Mouse (Mus musculus): ENCODE results near the gene Car7. TPM values are rescaled to one million over a fixed set of nuclear protein-coding genes. Genes with fewer than 3 reads are reported as not detected.
"Not testable (repeated sequence)": the region's sequence is repeated elsewhere in the genome, so short reads cannot be mapped to it uniquely, and the experiment has no call there.

Gene Car7
- total RNA-seq, 2 experiments from 2014 or later: 2.5 to 2.8 TPM

- intact Hi-C loops (cut with DNase I): loop anchor here (10.0 kb wide), 1 partner anchor 470 kb away; no protein-coding TSS in a partner anchor
- peak; percentile 84 to 89 for DNase-seq
These were observed 30.4 kb downstream of the Car7 start for GRCm38 (mm10) chr8:104564633-104565456.

- intact Hi-C loops (cut with DNase I): loop anchor here (10.0 kb wide), 1 partner anchor 471 kb away; no protein-coding TSS in a partner anchor
- no peak for DNase-seq
These were observed 30.9 kb downstream of the Car7 start for GRCm38 (mm10) chr8:104565457-104565798.

GRCm38 (mm10) chr8:104569559-104569958 lies 35.1 kb downstream of the Car7 start:
- peak; percentile 28 to 31 for DNase-seq
- intact Hi-C loops (cut with DNase I): loop anchor here (10.0 kb wide), 1 partner anchor 475 kb away; no protein-coding TSS in a partner anchor

GRCm38 (mm10) chr8:104570436-104571343 lies 36.2 kb downstream of the Car7 start:
- intact Hi-C loops (cut with DNase I): loop anchor here (1.0 to 5.0 kb wide), 5 partner anchors 36 to 423 kb away; partner anchors contain the start of genes Car7, Cklf, Dync1li2 and Nae1
- DNase-seq: peak; percentile 87 to 92

- intact Hi-C loops (cut with DNase I): no loop called here
- no peak for DNase-seq
These were observed 42.3 kb downstream of the Car7 start for GRCm38 (mm10) chr8:104576820-104577219.

- DNase-seq; intact Hi-C loops (cut with DNase I): not testable (repeated sequence)
These were observed 43.1 kb downstream of the Car7 start for GRCm38 (mm10) chr8:104577606-104578005.

- intact Hi-C loops (cut with DNase I): no loop called here
- no peak for DNase-seq
These were observed 50.0 kb downstream of the Car7 start for GRCm38 (mm10) chr8:104584522-104584921.

GRCm38 (mm10) chr8:104590284-104590683 lies 55.8 kb downstream of the Car7 start:
- no peak for DNase-seq
- intact Hi-C loops (cut with DNase I): no loop called here

- intact Hi-C loops (cut with DNase I): no loop called here
- peak; percentile 91 to 92 for DNase-seq
These were observed 56.8 kb downstream of the Car7 start, which contains the start of gene Pdp2 for GRCm38 (mm10) chr8:104591133-104591834. Pdp2 (plus strand) TSS chr8:104591451.

- no peak for DNase-seq
- intact Hi-C loops (cut with DNase I): no loop called here
These were observed 57.4 kb downstream of the Car7 start for GRCm38 (mm10) chr8:104591856-104592255.

GRCm38 (mm10) chr8:104592566-104592965 lies 58.1 kb downstream of the Car7 start:
- intact Hi-C loops (cut with DNase I): no loop called here
- no peak for DNase-seq

GRCm38 (mm10) chr8:104593536-104594325 lies 59.2 kb downstream of the Car7 start:
- DNase-seq: no peak
- intact Hi-C loops (cut with DNase I): no loop called here

- no peak for DNase-seq
- intact Hi-C loops (cut with DNase I): no loop called here
These were observed 60.3 kb downstream of the Car7 start for GRCm38 (mm10) chr8:104594611-104595362.

GRCm38 (mm10) chr8:104595773-104596536 lies 61.5 kb downstream of the Car7 start:
- intact Hi-C loops (cut with DNase I): no loop called here
- DNase-seq: no peak

GRCm38 (mm10) chr8:104597656-104598055 lies 63.2 kb downstream of the Car7 start:
- no peak for DNase-seq
- intact Hi-C loops (cut with DNase I): no loop called here

GRCm38 (mm10) chr8:104598496-104598895 lies 64.0 kb downstream of the Car7 start:
- no peak for DNase-seq
- intact Hi-C loops (cut with DNase I): no loop called here
